Mouse (Mus musculus) small intestine, adult 2 months (tissue): ENCODE results near the gene Zfp445.

ENCODE experiments used
- CTCF ChIP-seq: fragments of 200-500 bp; IDR thresholded peaks from 2 replicates; pipeline ENCODE4 v1.5.1; 2012; ENCODE audit warnings: low read depth, mild to moderate bottlenecking, control low read depth, inconsistent platforms, low read length, moderate library complexity, mixed read lengths; ENCODE audit not compliant: insufficient replicate concordance, insufficient read length; ENCODE audit errors: extremely low read depth
- POLR2A ChIP-seq: fragments of 200-500 bp; IDR thresholded peaks from 2 replicates; pipeline ENCODE4 v1.6.1; 2012; ENCODE audit warnings: low read depth, mild to moderate bottlenecking, control low read depth, inconsistent platforms, low read length, moderate library complexity

DNA sequence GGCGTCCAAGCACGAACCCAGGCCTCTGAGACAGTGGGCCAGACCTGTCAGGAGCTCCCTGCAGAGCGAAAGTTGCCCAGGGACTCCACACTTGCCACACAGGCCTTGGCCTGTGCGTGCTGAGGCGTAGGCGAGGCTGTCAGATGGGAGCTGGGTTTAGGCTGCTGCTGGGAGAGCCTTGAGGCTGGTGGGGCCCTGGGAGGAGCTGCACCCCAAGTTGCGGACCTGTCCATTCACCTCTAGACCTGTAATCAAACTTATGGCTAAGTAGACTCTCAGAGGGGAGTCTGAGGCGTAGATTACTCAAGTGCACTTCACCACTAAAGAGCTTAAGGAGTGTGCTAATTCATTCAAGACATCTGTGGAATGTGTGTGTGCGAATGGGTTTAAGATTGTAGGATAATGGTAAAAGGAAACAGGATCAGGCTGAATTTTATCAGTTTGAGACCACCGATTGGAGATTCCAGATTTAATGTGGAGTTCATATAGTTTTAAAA, 59.9 kb downstream of the Zfp445 start:
- TF ChIP-seq CTCF (no peak), POLR2A (0 out of 2 replicates have a peak, but pooled peaks have one; percentile 24)
